Mouse (Mus musculus) stomach, embryonic 15.5 days (tissue): ENCODE results near the gene Egflam. TPM values are rescaled to one million over a fixed set of nuclear protein-coding genes. Genes with fewer than 3 reads are reported as not detected.

Experiments
- ATAC-seq: fragments of 200-750 bp; cut with Nextera tagmentation; 2 replicates; pipeline ENCODE4 v1.8.0; 2017; ENCODE audit warnings: low read depth, moderate number of reproducible peaks, moderate TSS enrichment; ENCODE audit not compliant: insufficient read depth, low FRiP score
- H3K27ac ChIP-seq: fragments of 300-500 bp; sonication (generic); 2 replicates; pipeline ENCODE4 v1.5.1; 2015; ENCODE audit warnings: mild to moderate bottlenecking, inconsistent platforms
- H3K27me3 ChIP-seq: fragments of 300-500 bp; sonication (generic); replicated peaks from 2 replicates; pipeline ENCODE4 v1.6.1; 2015; ENCODE audit warnings: inconsistent platforms
- H3K36me3 ChIP-seq: fragments of 300-500 bp; sonication (generic); 2 replicates; pipeline ENCODE4 v1.6.1; 2015; ENCODE audit warnings: inconsistent platforms
- H3K4me1 ChIP-seq: fragments of 300-500 bp; sonication (generic); 2 replicates; pipeline ENCODE4 v1.6.1; 2015; ENCODE audit warnings: inconsistent platforms
- H3K4me2 ChIP-seq: fragments of 300-500 bp; sonication (generic); 2 replicates; pipeline ENCODE4 v1.6.1; 2015; ENCODE audit warnings: mild to moderate bottlenecking, inconsistent platforms
- H3K4me3 ChIP-seq: fragments of 300-500 bp; sonication (generic); replicated peaks from 2 replicates; pipeline ENCODE4 v1.5.1; 2015; ENCODE audit warnings: inconsistent platforms
- H3K9ac ChIP-seq: fragments of 300-500 bp; sonication (generic); 2 replicates; pipeline ENCODE4 v1.6.1; 2015; ENCODE audit warnings: inconsistent platforms
- H3K9me3 ChIP-seq: fragments of 300-500 bp; sonication (generic); 2 replicates; pipeline ENCODE4 v1.6.1; 2016; ENCODE audit warnings: inconsistent platforms
- WGBS: fragments of 180-500 bp; shearing (Covaris S2); methylation state at CpG from one replicate; pipeline ENCODE4 v1.1.7; 2015; 5-methylcytosine and 5-hydroxymethylcytosine counted together
- polyA plus RNA-seq: library from polyadenylated mRNA; unstranded; fragments of >200 nt; fragmentation: Nextera tagmentation; extraction: Ambion mirVana; gene quantifications from 2 replicates; pipeline ENCODE4 v1.2.1, GENCODE M21; 2015

Gene Egflam
- polyA plus RNA-seq, 1 experiment from 2014 or later: 19.0 TPM

DNA sequence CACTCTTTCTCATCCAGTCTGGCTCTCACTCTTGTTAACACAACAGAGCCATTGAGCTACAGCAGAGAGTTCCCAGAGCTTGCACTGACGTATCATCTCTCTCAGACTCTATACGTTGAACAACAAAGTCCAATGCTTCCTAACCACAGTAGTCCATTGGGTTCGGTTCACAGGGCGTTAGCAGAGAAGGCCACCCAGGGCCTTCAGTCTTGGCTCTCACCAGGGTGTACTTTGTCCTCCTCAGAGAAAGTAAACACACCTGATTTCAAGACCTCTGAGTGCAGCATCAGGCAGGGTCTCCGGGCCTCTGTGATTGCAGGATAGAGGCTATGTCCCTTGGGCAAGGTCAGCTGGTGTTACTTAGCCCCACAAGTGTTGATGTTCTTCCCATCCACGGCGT is 190.9 kb downstream of the Egflam start:
- Histone ChIP-seq H3K9me3 (no peaks in the 10 kb centered on the region), H3K27ac (no peak overlapping the region), H3K4me2 (no peak overlapping the region), H3K4me3 (no peak overlapping the region), H3K36me3 (no peaks in the 10 kb centered on the region), H3K4me1 (peaks cover 19% of the 10 kb centered on the region), H3K27me3 (no peaks in the 10 kb centered on the region), H3K9ac (no peak overlapping the region)
- peak; percentile 40; the same call in 1 of the 2 replicates for ATAC-seq
- WGBS: 78% methylated on average over 7 of the region's 7 CpGs

DNA sequence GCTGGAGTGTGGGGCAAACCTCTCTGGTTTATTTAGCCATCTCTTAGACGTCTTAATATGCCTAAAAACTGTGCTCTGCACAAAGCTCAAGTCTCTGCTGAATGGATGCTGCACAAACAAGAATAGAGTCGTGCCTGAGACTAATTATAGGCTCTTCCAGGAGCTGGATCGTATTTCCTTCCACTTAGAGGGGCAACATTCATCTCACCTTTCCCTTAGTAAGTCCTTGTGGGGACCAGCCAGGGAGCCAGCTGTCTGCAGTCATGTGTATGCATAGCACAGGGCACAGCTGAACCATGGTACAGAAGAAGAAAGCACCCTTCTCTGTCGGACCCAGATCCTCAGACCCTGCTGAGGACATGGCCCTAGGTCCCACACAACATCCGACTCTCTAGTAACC is 192.1 kb downstream of the Egflam start:
- H3K4me3 ChIP-seq: no peak overlapping the region
- no peaks in the 10 kb centered on the region for H3K27me3 ChIP-seq
- H3K4me2 ChIP-seq: no peak overlapping the region
- no peaks in the 10 kb centered on the region for H3K9me3 ChIP-seq
- peaks cover 29% of the 10 kb centered on the region for H3K4me1 ChIP-seq
- no peak overlapping the region for H3K9ac ChIP-seq
- no peaks in the 10 kb centered on the region for H3K36me3 ChIP-seq
- WGBS: 42% methylated on average over 5 of the region's 5 CpGs
- no peak for ATAC-seq
- no peak overlapping the region for H3K27ac ChIP-seq

DNA sequence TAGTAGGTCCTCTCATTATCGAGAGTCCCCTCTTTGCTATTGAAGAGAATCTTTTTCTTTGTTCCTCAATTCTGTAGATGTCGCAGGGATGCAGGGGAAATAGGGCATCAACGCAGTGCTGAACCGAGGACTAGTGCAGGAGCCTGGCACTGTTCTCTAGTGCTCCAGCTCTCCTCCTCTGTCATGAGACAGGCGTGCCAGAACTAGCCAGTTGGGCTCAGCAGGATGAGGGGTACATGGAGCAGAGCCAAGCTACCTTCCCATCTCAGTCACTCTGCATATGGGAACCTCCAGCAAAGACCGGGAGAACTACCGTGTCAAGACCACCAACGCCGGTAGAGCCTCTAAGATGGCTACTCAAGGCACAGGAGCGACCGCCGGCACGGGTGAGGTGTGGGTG is 193.3 kb downstream of the Egflam start:
- Histone ChIP-seq H3K27me3 (no peaks in the 10 kb centered on the region), H3K9me3 (no peaks in the 10 kb centered on the region), H3K4me3 (no peak overlapping the region), H3K4me2 (no peak overlapping the region), H3K4me1 (peaks cover 31% of the 10 kb centered on the region), H3K9ac (no peak overlapping the region), H3K27ac (no peak overlapping the region), H3K36me3 (no peaks in the 10 kb centered on the region)
- WGBS: 90% methylated on average over 13 of the region's 13 CpGs
- no peak for ATAC-seq

DNA sequence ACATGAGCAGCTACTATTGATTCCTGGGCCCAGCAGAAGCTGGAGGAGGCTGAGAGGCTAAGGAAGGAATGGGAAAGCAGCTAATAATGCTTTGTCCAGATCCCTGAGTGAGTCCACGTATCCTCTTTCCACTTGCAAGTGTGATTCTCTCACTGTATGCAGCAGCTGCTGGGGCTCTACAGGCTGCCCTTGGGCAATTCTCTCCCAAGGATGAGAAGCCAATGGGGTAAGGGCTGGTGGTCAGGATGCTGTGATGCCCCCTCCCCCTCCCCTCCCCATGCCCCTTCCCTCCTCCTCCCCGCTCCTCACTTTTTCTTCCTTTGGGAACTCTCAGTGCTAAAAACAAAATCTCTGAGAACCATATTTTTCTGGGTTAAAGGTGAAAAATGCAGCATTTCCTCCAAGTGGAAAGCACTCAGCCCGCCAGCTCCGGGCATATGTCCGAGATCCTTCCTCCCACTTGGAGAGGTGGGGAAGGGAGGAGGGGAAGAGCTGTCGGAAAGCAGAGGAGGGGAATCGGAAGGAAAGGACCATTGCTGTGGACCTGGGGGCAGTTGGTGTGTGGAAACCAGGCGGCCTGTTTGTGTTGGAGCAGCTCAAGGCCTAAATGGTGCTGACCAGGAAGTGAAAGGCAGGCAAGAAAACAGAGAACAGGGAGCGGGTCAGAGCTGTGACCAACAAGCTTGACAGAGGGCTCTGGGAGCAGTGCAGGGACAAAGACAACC is 194.4 kb downstream of the Egflam start:
- Histone ChIP-seq H3K27ac (peak overlapping the region; percentile 78), H3K27me3 (no peaks in the 10 kb centered on the region), H3K36me3 (no peaks in the 10 kb centered on the region), H3K9me3 (no peaks in the 10 kb centered on the region), H3K4me1 (peaks cover 31% of the 10 kb centered on the region), H3K9ac (no peak overlapping the region), H3K4me2 (no peak overlapping the region), H3K4me3 (no peak overlapping the region)
- WGBS: 36% methylated on average over 9 of the region's 9 CpGs
- ATAC-seq: no peak

DNA sequence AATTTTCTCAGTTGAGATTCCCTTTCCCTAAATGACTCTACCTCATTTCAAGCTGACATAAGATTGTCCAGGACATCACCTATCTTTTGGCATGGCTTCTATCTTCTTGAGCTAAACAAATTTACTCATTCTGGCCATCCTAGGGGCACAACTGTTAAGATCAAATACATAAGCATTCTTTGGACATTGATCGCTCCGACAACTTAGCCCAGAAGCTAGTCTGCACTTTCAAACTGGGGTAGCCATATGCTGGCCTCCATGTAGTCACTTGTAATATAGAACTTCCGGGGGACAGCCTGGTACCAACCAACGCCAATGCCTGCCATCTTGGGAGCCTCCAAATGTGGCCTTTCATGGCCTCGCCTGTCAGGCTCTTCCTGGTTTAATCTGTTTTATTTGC is 195.2 kb downstream of the Egflam start:
- no peaks in the 10 kb centered on the region for H3K27me3 ChIP-seq
- no peak overlapping the region for H3K9ac ChIP-seq
- H3K4me1 ChIP-seq: peaks cover 31% of the 10 kb centered on the region
- H3K27ac ChIP-seq: peak overlapping the region; percentile 78; the same call in 1 of the 2 replicates
- ATAC-seq: no peak
- H3K36me3 ChIP-seq: no peaks in the 10 kb centered on the region
- H3K4me3 ChIP-seq: no peak overlapping the region
- no peak overlapping the region for H3K4me2 ChIP-seq
- 93% methylated on average over 5 of the region's 5 CpGs for WGBS
- H3K9me3 ChIP-seq: no peaks in the 10 kb centered on the region

DNA sequence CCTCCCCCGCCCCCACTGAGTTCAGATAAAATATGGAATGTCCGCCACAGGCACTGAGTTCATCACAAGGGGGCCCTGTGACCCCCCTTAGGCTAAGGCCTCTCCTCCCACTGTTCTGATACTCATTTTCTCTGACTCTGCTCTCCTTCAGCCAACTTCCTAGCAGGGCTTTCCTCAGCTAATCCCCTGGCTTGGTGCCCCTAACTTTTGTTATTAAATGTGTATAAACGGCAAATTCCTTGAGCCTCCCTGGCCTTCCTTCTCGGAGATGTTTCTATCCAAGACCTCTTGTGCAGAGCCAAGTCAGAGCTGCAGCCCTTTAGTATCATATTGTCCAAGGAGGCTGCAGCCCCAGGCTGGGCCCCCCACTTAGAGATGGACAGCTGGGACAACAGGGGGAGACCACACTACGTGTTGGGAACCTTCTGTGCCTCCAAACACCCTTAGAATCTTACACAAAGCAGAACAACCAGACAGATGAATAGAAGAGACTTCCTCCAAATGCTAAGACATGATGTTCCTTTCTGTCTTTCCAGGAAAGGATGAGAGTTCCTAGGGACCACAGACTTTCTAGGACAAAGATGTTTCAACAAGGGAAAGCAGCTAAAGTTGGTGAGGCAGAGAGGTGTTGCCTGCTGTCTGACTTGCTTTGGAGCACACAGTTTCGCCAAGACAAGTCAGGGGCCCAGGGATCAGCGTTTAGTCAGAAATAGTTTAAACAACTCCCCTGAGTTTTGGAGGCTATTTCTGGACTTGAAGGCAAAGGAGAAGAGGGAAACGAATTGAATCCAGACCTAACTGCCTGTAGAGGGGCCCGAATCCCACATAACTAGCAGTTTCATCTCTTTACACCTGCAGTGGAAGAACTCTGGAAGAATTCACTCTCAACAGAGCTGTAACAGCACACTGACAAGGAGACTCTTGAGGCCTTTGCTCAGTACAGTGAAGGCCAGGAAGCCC is 196.5 kb downstream of the Egflam start:
- ATAC-seq: peak; percentile 69; the same call in 1 of the 2 replicates
- Histone ChIP-seq H3K27me3 (no peaks in the 10 kb centered on the region), H3K27ac (peak overlapping the region; percentile 91), H3K36me3 (no peaks in the 10 kb centered on the region), H3K4me1 (peaks cover 31% of the 10 kb centered on the region), H3K4me2 (no peak overlapping the region), H3K9me3 (no peaks in the 10 kb centered on the region), H3K9ac (no peak overlapping the region), H3K4me3 (no peak overlapping the region)
- WGBS: 36% methylated on average over 9 of the region's 9 CpGs

DNA sequence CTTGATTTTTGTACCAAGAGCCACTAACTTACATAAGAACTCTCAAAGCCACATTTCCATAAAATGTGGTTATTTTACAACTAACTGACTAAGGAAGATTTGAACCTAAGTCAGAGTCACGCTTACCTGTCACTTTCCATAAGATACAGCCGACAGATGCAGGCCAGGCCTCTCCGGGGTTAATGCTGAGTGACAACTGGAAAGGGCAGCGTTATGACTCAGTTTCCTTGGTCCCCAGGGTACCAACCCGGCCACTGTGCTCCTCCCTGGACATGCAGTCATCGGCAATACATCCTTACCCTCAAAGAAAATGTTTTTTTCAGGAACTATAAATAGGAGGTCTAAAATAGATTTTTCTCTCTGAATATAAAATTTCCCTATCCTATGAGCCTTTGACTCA is 197.9 kb downstream of the Egflam start:
- Histone ChIP-seq H3K4me3 (no peak overlapping the region), H3K4me1 (peaks cover 31% of the 10 kb centered on the region), H3K9ac (no peak overlapping the region), H3K36me3 (no peaks in the 10 kb centered on the region), H3K27me3 (no peaks in the 10 kb centered on the region), H3K9me3 (no peaks in the 10 kb centered on the region), H3K4me2 (no peak overlapping the region), H3K27ac (no peak overlapping the region)
- ATAC-seq: no peak
- 72% methylated on average over 6 of the region's 6 CpGs for WGBS

DNA sequence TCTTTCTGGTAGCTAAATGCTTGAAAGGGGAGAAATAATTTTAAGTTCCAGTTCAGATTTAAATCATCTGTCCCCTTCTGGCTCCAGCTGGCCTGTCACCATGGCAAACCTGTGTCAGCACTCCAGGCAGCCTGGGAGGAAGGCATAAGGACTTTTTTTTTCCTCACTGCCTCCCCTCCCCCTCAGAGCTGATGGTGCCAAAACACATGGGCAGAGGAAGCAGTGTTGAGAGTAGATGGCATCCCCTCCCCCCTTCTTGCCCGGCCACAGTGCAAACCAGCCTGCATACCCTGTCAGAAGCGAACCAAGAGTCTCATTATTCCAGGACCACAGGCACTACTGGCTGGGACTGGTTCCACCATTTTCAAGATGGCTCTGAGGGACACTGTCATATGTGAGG is 199.4 kb downstream of the Egflam start:
- Histone ChIP-seq H3K4me1 (peaks cover 21% of the 10 kb centered on the region), H3K4me2 (no peak overlapping the region), H3K36me3 (no peaks in the 10 kb centered on the region), H3K27ac (no peak overlapping the region), H3K27me3 (no peaks in the 10 kb centered on the region), H3K4me3 (no peak overlapping the region), H3K9ac (no peak overlapping the region), H3K9me3 (no peaks in the 10 kb centered on the region)
- ATAC-seq: no peak
- 62% methylated on average over 2 of the region's 2 CpGs for WGBS

DNA sequence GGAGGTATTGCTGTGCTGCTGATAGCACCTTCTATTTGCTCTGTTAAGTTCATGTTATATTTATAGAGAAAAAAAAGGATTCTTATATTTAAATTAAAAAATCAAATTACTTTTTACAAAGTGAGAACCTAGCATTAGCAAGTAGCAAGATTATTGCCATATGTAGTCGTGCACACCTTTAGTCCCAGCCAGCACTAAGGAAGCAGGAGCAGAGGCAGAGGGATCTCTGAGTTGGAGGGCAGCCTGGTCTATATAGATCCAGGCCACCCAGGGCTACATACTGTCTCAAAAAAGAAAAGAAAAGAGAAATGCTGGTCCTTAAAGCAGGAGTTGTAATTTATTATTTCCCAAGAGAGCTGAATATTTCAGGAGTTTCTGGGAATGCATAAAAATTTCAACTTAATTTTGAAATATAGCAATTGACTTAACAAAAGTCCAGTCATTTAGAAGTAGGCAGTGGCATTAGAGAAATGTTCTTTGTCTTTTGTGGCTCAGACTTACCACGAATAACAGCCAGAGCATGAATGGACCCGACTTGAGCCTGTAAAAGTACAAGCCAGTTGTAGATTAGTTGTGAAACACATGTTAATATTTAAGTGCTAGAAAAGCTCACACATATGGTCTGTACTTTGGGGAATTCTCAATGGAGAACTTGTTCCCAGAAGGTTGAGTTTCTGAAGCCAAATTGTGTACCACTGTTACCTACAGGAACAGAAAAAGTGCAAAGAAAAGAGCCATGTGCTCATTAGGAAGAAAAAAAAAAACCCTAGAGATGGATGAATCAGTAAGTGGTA is 200.3 kb downstream of the Egflam start:
- peaks cover 14% of the 10 kb centered on the region; the same call in 1 of the 2 replicates for H3K4me1 ChIP-seq
- ATAC-seq: no peak
- no peaks in the 10 kb centered on the region for H3K9me3 ChIP-seq
- H3K36me3 ChIP-seq: no peaks in the 10 kb centered on the region
- WGBS: 70% methylated on average over 3 of the region's 3 CpGs
- no peak overlapping the region for H3K27ac ChIP-seq
- no peak overlapping the region for H3K9ac ChIP-seq
- H3K4me3 ChIP-seq: no peak overlapping the region
- H3K27me3 ChIP-seq: no peaks in the 10 kb centered on the region
- H3K4me2 ChIP-seq: no peak overlapping the region

DNA sequence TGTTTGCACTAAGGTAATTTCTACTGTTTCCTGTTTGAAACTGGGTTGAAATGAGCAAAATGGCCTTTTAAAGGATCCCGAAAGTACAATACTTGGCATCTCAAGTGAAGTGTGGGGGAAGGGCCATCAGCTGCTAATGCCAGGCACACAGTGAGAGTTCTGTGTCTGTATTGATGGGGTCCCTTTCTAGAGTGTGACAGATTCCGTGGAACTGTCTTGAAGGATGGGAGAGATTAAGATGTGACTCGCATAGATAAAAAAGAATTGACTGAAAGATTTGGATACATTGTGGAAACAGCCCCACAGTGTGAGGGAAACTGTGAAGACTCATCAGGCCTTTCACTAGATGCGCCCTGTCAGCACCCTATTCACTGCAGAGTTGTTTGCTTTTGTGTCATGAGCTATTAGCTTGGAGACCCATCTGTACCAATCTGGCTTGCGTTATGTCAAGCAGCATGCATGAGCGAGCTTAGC is 203.4 kb downstream of the Egflam start:
- peak overlapping the region; percentile 31; the same call in 1 of the 2 replicates for H3K27ac ChIP-seq
- 70% methylated on average over 6 of the region's 6 CpGs for WGBS

DNA sequence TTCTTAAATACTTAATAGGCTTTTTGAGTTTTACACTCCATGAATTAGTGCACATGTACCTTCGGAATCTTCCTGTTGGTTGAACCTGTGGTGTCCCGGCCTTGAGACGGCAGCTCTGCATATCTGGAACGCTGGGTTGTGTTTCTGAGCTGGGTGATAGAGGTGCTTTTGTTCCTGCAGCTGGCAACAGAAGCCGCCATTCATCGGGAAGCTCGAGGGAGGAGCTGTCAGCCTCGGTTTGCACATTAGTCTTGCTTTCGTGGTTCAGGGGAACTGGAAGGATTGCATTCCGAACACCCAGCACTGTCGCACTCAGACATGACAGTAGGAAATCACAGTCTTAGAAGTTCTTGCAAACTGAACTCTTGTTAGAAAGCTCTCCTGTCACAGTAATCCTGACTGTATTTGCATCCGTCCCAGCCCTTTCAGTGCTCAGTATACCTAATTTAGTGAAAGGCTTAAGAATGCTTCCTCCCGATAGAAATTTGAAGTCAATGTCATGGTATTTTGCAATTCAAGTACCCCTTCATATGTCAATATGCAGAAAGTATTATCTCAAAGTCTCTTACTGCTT is 204.0 kb downstream of the Egflam start:
- Histone ChIP-seq H3K9me3 (no peaks in the 10 kb centered on the region), H3K4me3 (no peak overlapping the region), H3K36me3 (peaks cover 12% of the 10 kb centered on the region; the same call in 1 of the 2 replicates), H3K9ac (no peak overlapping the region), H3K4me1 (no peaks in the 10 kb centered on the region), H3K4me2 (no peak overlapping the region), H3K27me3 (no peaks in the 10 kb centered on the region), H3K27ac (peak overlapping the region; percentile 31; the same call in 1 of the 2 replicates)
- WGBS: 32% methylated on average over 13 of the region's 13 CpGs
- peak; percentile 60; the same call in 1 of the 2 replicates for ATAC-seq

More for the DNA sequence above, 203.4 kb downstream of the Egflam start:
- H3K4me3 ChIP-seq: no peak overlapping the region
- H3K4me2 ChIP-seq: no peak overlapping the region
- ATAC-seq: no peak
- no peaks in the 10 kb centered on the region for H3K27me3 ChIP-seq
- H3K9me3 ChIP-seq: no peaks in the 10 kb centered on the region
- no peaks in the 10 kb centered on the region for H3K4me1 ChIP-seq
- peaks cover 9% of the 10 kb centered on the region; the same call in 1 of the 2 replicates for H3K36me3 ChIP-seq
- H3K9ac ChIP-seq: no peak overlapping the region
